Mouse (Mus musculus) embryonic facial prominence, embryonic 11.5 days (tissue): ENCODE data around the gene Adamts12. TPM values are rescaled to one million over a fixed set of nuclear protein-coding genes. Genes with fewer than 3 reads are reported as not detected.

Experiments used
- ATAC-seq: fragments of 200-750 bp; cut with Nextera tagmentation; replicated peaks from 2 replicates; pipeline ENCODE4 v1.8.0; 2017; ENCODE audit warnings: low read depth; ENCODE audit not compliant: insufficient number of reproducible peaks, low FRiP score, low TSS enrichment
- DNase-seq: peaks from one replicate; pipeline ENCODE4 v3.0.0-alpha.2; 2015; ENCODE audit warnings: low spot score
- H3K27ac ChIP-seq: fragments of 300-500 bp; sonication (generic); replicated peaks from 2 replicates; pipeline ENCODE4 v1.5.1; 2014; ENCODE audit warnings: mild to moderate bottlenecking, low read depth, low read length, control low read depth
- H3K27me3 ChIP-seq: fragments of 300-500 bp; sonication (generic); 2 replicates; pipeline ENCODE4 v1.6.1; 2014; ENCODE audit warnings: mild to moderate bottlenecking, low read length, moderate library complexity, mixed read lengths; ENCODE audit not compliant: control insufficient read depth, insufficient read depth
- H3K36me3 ChIP-seq: fragments of 300-500 bp; sonication (generic); replicated peaks from 2 replicates; pipeline ENCODE4 v1.6.1; 2014; ENCODE audit warnings: low read depth, mild to moderate bottlenecking, low read length, moderate library complexity, mixed read lengths; ENCODE audit not compliant: control insufficient read depth, insufficient read depth
- H3K4me1 ChIP-seq: fragments of 300-500 bp; sonication (generic); 2 replicates; pipeline ENCODE4 v1.6.1; 2014; ENCODE audit warnings: low read length, mixed read lengths; ENCODE audit not compliant: control insufficient read depth, insufficient read depth
- H3K4me2 ChIP-seq: fragments of 300-500 bp; sonication (generic); 2 replicates; pipeline ENCODE4 v1.6.1; 2014; ENCODE audit warnings: low read depth, mild to moderate bottlenecking, control low read depth, low read length, moderate library complexity
- H3K4me3 ChIP-seq: fragments of 300-500 bp; sonication (generic); 2 replicates; pipeline ENCODE4 v1.5.1; 2014; ENCODE audit warnings: low read depth, low read length, control low read depth
- H3K9ac ChIP-seq: fragments of 300-500 bp; sonication (generic); replicated peaks from 2 replicates; pipeline ENCODE4 v1.6.1; 2014; ENCODE audit warnings: mild to moderate bottlenecking, control low read depth, low read length
- H3K9me3 ChIP-seq: fragments of 300-500 bp; sonication (generic); replicated peaks from 2 replicates; pipeline ENCODE4 v1.6.1; 2016; ENCODE audit warnings: mild to moderate bottlenecking, low read length, inconsistent platforms, mixed read lengths; ENCODE audit not compliant: control insufficient read depth
- WGBS: fragments of 180-500 bp; shearing (Covaris S2); extraction: QIAGEN DNeasy Blood & Tissue Kit; methylation state at CpG from one replicate; pipeline ENCODE4 v1.1.7; 2014; 5-methylcytosine and 5-hydroxymethylcytosine counted together
- polyA plus RNA-seq: library from polyadenylated mRNA; unstranded; fragments of >200 nt; fragmentation: Nextera tagmentation; extraction: Ambion mirVana; gene quantifications from 2 replicates; pipeline ENCODE4 v1.2.1, GENCODE M21; 2014

The Adamts12 gene
- polyA plus RNA-seq, 1 experiment from 2014 or later, result 1.7 TPM

GRCm38 (mm10) chr15:11132586-11133558 is 68.3 kb downstream of the Adamts12 start:
- H3K4me2 ChIP-seq, result no peak overlapping the region
- H3K9me3 ChIP-seq, result no peaks in the 10 kb centered on the region
- H3K4me3 ChIP-seq, result no peak overlapping the region
- no peak overlapping the region for H3K9ac ChIP-seq
- H3K27ac ChIP-seq, result no peak overlapping the region
- ATAC-seq (no peak), DNase-seq (no peak)
- H3K27me3 ChIP-seq, result no peaks in the 10 kb centered on the region
- no peaks in the 10 kb centered on the region for H3K36me3 ChIP-seq
- no peaks in the 10 kb centered on the region for H3K4me1 ChIP-seq
- 89% methylated on average over 5 of the region's 5 CpGs for WGBS

- Histone ChIP-seq H3K4me3 (no peak overlapping the region), H3K36me3 (no peaks in the 10 kb centered on the region), H3K4me1 (no peaks in the 10 kb centered on the region), H3K9ac (no peak overlapping the region), H3K9me3 (no peaks in the 10 kb centered on the region), H3K4me2 (no peak overlapping the region), H3K27me3 (no peaks in the 10 kb centered on the region), H3K27ac (no peak overlapping the region)
- DNase-seq (no peak), ATAC-seq (no peak)
- 57% methylated on average over 3 of the region's 3 CpGs for WGBS
These were observed 81.0 kb downstream of the Adamts12 start for GRCm38 (mm10) chr15:11145581-11145980.

DNA sequence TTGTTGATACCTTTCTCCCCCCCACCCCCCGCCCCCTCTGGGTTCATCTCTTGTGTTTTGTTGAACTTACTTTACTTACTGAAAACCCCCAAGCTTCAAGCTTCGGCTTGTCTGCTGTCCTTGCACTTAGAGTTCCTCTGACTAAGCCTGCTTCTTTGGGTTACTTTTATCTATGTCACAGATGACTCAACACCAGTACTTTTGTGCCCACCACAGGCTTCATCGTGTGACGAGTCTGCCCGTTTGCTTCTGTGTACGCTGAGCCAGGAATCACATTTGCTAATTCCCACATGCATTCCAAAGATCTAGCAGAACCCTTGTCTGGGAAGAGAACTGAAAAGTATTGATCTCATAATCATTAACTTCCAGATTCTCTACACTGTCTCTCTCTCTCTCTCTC is 94.8 kb downstream of the Adamts12 start:
- no peaks in the 10 kb centered on the region for H3K36me3 ChIP-seq
- WGBS, result 73% methylated on average over 6 of the region's 6 CpGs
- no peak for ATAC-seq

DNA sequence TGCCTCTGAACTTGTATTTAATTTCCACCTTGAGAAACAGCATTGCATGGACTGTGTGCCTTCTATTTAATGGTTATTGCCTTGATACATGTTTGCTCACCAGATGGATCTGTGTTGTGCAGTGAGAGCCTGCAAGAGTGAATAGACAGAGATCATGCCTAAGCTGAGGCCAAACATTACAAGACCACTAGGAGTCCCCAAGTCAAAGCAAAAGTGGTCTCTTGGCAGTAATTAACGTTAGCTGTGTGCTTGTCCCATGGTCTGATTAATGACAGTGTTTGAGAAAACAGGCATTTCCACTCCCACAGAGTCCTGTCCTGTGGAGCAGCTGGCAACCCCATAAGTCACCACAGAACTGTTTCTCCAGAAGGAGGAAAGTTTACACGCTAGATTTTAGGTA is 96.2 kb downstream of the Adamts12 start:
- no peaks in the 10 kb centered on the region for H3K27me3 ChIP-seq
- H3K4me2 ChIP-seq, result no peak overlapping the region
- no peaks in the 10 kb centered on the region for H3K4me1 ChIP-seq
- H3K4me3 ChIP-seq, result no peak overlapping the region
- H3K36me3 ChIP-seq, result no peaks in the 10 kb centered on the region
- no peak overlapping the region for H3K27ac ChIP-seq
- WGBS, result 54% methylated on average over 2 of the region's 2 CpGs
- H3K9ac ChIP-seq, result no peak overlapping the region
- ATAC-seq (no peak), DNase-seq (no peak)
- no peaks in the 10 kb centered on the region for H3K9me3 ChIP-seq

More for the DNA sequence above, 94.8 kb downstream of the Adamts12 start:
- Histone ChIP-seq H3K9me3 (no peaks in the 10 kb centered on the region), H3K27me3 (no peaks in the 10 kb centered on the region), H3K4me1 (no peaks in the 10 kb centered on the region), H3K4me3 (no peak overlapping the region), H3K4me2 (no peak overlapping the region), H3K9ac (no peak overlapping the region), H3K27ac (no peak overlapping the region)
- DNase-seq, result no peak

- H3K36me3 ChIP-seq, result no peaks in the 10 kb centered on the region
- no peak overlapping the region for H3K9ac ChIP-seq
- ATAC-seq, result no peak
- H3K4me2 ChIP-seq, result no peak overlapping the region
- 38% methylated on average over 3 of the region's 3 CpGs for WGBS
- H3K27ac ChIP-seq, result no peak overlapping the region
- H3K27me3 ChIP-seq, result no peaks in the 10 kb centered on the region
- H3K9me3 ChIP-seq, result no peaks in the 10 kb centered on the region
- H3K4me1 ChIP-seq, result no peaks in the 10 kb centered on the region
- DNase-seq, result no peak
- H3K4me3 ChIP-seq, result no peak overlapping the region
These were observed 101.3 kb downstream of the Adamts12 start for GRCm38 (mm10) chr15:11165883-11166282.

DNA sequence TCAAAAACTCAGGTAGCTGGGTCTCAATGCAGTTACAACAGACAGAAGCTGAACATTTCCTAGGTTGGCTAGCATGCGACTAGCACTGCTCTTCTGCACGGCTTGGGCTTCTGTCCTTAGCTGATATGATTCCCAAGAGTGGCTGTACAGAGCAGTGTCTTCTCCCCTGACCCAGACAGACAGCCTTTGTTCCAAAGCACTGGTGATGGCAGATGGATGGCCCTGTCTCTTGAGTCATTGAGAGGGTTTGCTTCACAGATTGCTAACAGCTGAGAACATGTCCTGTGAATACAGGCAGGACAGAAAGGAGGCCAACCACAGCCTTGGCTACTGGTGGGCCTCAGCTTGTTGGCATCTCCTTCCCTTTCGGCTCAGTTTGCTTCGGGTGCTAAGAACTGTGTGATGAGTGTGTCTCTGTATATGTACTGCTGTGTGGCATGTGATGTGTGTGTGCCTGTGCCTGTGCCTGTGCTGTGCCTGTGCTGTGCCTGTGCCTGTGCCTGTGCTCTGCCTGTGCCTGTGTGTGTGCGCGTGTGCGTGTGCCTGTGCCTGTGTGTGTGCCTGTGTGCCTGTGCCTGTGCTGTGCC is 109.4 kb downstream of the Adamts12 start:
- H3K27me3 ChIP-seq, result no peaks in the 10 kb centered on the region
- no peaks in the 10 kb centered on the region for H3K36me3 ChIP-seq
- no peak overlapping the region for H3K27ac ChIP-seq
- H3K9me3 ChIP-seq, result no peaks in the 10 kb centered on the region
- H3K4me3 ChIP-seq, result no peak overlapping the region
- H3K9ac ChIP-seq, result no peak overlapping the region
- DNase-seq (no peak), ATAC-seq (no peak)
- 87% methylated on average over 7 of the region's 7 CpGs for WGBS
- H3K4me1 ChIP-seq, result no peaks in the 10 kb centered on the region
- no peak overlapping the region for H3K4me2 ChIP-seq

DNA sequence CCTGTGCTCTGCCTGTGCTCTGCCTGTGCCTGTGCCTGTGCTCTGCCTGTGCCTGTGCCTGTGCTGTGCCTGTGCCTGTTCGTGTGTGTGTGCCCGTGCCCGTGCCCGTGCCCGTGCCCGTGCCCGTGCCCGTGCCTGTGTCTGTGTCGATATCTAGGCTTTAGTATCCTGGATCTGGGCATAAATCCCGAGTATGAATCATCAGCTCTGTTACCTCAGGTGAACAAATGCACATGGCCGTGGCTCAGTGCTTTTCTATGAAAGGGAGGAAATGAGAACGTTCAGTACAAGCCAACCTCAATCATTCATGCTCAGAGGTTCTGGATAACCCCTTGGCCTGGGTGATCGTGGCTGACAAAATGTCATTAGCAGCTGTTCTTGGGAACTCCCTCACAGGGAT is 110.3 kb downstream of the Adamts12 start:
- no peaks in the 10 kb centered on the region for H3K9me3 ChIP-seq
- DNase-seq (no peak), ATAC-seq (no peak)
- no peaks in the 10 kb centered on the region for H3K36me3 ChIP-seq
- 88% methylated on average over 13 of the region's 13 CpGs for WGBS
- H3K4me3 ChIP-seq, result no peak overlapping the region
- H3K4me2 ChIP-seq, result no peak overlapping the region
- H3K27me3 ChIP-seq, result no peaks in the 10 kb centered on the region
- H3K27ac ChIP-seq, result no peak overlapping the region
- no peak overlapping the region for H3K9ac ChIP-seq
- no peaks in the 10 kb centered on the region for H3K4me1 ChIP-seq

DNA sequence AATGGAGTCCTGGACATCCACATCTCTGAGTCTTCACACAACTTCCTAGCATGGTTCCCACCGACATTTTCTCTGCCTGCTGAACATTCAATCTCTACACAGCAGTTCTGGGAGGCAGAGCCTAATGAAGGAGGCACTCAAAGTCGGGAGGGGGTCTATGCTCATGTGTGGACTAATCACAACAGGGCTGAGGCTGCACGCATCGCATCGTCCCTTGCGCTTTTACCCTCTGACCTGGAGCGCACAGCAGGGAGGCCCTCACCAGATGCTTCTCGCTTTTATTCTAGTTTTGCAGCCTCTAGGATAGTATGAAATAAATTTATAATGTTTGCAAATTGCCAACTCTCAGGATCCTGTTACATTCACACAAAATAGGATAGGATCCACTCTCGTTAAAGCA is 112.9 kb downstream of the Adamts12 start:
- Histone ChIP-seq H3K27me3 (no peaks in the 10 kb centered on the region), H3K4me3 (no peak overlapping the region), H3K27ac (peak overlapping the region; percentile 41), H3K36me3 (no peaks in the 10 kb centered on the region), H3K4me2 (no peak overlapping the region), H3K9ac (no peak overlapping the region; the same call in 1 of the 2 replicates), H3K9me3 (no peaks in the 10 kb centered on the region), H3K4me1 (no peaks in the 10 kb centered on the region)
- DNase-seq (peak; percentile 72), ATAC-seq (peak; percentile 82)
- 18% methylated on average over 9 of the region's 9 CpGs for WGBS
